Mouse (Mus musculus): ENCODE measurements around the gene Pitpnc1. TPM values are rescaled to one million over a fixed set of nuclear protein-coding genes. Genes with fewer than 3 reads are reported as not detected.

The Pitpnc1 gene
- polyA plus RNA-seq, 1 experiment from 2014 or later, result 26.8 TPM

DNA sequence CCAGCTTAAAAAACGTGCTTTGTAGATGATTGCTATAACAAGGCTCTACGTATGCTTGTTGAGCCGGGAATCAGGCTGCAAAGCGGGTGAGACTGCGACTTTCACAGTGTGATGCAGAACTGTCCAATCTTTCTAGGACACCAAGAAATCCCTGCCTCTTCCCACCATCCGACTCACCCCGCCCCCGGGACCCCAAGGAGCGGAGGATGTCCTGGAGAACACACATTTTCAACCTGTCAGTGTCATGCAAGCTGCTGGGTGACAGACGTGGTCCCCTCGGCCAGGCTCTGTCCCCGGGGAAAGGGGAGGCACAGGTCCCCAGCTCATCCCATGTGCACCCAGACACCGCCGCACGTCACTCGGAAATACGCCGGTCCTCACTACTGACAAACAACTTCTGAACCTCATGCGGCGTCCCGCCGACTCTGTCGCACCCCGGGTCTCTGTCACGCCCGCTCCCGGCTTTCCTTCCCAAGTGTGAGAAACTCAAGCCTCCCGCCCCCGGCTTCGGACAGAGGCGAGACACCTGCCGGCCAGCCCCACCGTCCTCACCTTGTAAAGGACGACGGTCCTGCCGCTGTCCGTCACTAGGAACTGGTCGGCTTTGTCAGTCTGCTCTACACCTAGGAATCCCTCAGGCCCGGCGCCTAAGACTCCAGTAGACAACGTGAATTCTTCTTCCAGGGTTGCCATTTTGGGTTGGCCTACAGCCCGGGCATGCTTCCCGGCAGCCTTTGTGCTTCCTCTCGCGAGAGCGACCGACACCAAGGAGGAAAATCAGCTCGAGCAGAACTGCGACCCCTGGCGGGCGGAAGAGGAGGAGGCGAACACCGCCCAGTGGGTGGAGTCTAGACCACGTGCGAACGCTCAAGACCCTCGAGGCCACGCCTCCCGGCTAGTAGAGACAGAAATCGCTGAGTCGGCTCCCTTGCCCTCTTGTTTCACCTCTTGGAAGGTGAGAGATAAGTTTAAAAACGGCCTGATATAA lies 281.6 kb downstream of the Pitpnc1 start, which contains the start of gene Nol11:
TSS of gene Nol11 (minus strand) at position 817 of the 988 bp plus-strand sequence.
- Histone ChIP-seq H3K27ac (ENCODE audit: low read depth, low read length) (peak within 1 kb of the TSS; percentile 31; the same call in 1 of the 2 replicates), H3K27me3 (ENCODE audit: control insufficient read depth, insufficient read depth, low read length) (no peaks in the 10 kb centered on the region), H3K9me3 (ENCODE audit: control insufficient read depth, low read length) (no peaks in the 10 kb centered on the region), H3K4me3 (ENCODE audit: low read depth, low read length) (peak within 1 kb of the TSS; percentile 80), H3K4me2 (replicated peaks; ENCODE audit: low read depth, low read length) (peak within 1 kb of the TSS; percentile 74), H3K36me3 (ENCODE audit: control insufficient read depth, insufficient read depth, low read length) (no peaks in the 10 kb centered on the region; the same call in 1 of the 2 replicates), H3K4me1 (replicated peaks; ENCODE audit: control insufficient read depth, insufficient read depth, low read length) (no peaks in the 10 kb centered on the region; the same call in 1 of the 2 replicates), H3K9ac (ENCODE audit: low read depth, low read length) (peak within 1 kb of the TSS; percentile 93)
- WGBS, result under 1% methylated on average over 62 of the region's 62 CpGs
- ATAC-seq (ENCODE audit: low FRiP score) (peak; percentile 95), DNase-seq (ENCODE audit: low spot score) (peak; percentile 100)

- peaks cover 8% of the 10 kb centered on the region for H3K36me3 ChIP-seq (ENCODE audit: control insufficient read depth, insufficient read depth, low read length)
- H3K9ac ChIP-seq (ENCODE audit: low read depth, low read length), result no peak overlapping the region
- H3K4me2 ChIP-seq (replicated peaks; ENCODE audit: low read depth, low read length), result no peak overlapping the region
- ATAC-seq (ENCODE audit: low FRiP score), result no peak
- no peak overlapping the region for H3K27ac ChIP-seq (ENCODE audit: low read depth, low read length)
- H3K27me3 ChIP-seq (ENCODE audit: control insufficient read depth, insufficient read depth, low read length), result no peaks in the 10 kb centered on the region
- WGBS, result 92% methylated on average over 8 of the region's 8 CpGs
- DNase-seq (ENCODE audit: low spot score), result no peak
- H3K9me3 ChIP-seq (ENCODE audit: control insufficient read depth, low read length), result no peaks in the 10 kb centered on the region
- H3K4me3 ChIP-seq (ENCODE audit: low read depth, low read length), result no peak overlapping the region
- no peaks in the 10 kb centered on the region; the same call in 1 of the 2 replicates for H3K4me1 ChIP-seq (replicated peaks; ENCODE audit: control insufficient read depth, insufficient read depth, low read length)
Measured at GRCm38 (mm10) chr11:107183777-107184176, 286.7 kb downstream of the Pitpnc1 start.

DNA sequence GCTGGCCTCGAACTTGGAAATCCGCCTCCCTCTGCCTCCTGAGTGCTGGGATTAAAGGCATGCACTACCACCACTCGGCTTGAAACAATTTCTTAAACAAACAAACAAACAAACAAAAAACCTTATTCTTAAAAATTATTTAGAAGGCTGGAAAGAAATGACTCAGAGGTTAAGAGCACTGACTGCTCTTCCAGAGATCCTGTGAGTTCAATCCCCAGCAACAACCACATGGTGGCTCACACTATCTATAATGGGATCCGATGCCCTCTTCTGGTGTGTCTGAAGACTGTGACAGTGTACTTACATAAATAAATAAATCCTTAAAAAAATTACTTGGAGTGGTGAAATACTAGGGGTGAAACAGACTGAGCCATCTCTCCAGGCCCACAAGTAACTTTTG lies 309.3 kb downstream of the Pitpnc1 start:
- Histone ChIP-seq H3K9ac (ENCODE audit: low read depth, low read length) (no peak overlapping the region), H3K4me3 (ENCODE audit: low read depth, low read length) (no peak overlapping the region), H3K27me3 (ENCODE audit: control insufficient read depth, insufficient read depth, low read length) (no peaks in the 10 kb centered on the region), H3K27ac (ENCODE audit: low read depth, low read length) (no peak overlapping the region), H3K4me1 (replicated peaks; ENCODE audit: control insufficient read depth, insufficient read depth, low read length) (no peaks in the 10 kb centered on the region), H3K36me3 (ENCODE audit: control insufficient read depth, insufficient read depth, low read length) (0 out of 2 replicates have a peak, but pooled peaks cover 4% of the 10 kb centered on the region), H3K4me2 (replicated peaks; ENCODE audit: low read depth, low read length) (no peak overlapping the region), H3K9me3 (ENCODE audit: control insufficient read depth, low read length) (no peaks in the 10 kb centered on the region)
- no peak for ATAC-seq (ENCODE audit: low FRiP score)
- 85% methylated on average over 4 of the region's 4 CpGs for WGBS
- no peak for DNase-seq (ENCODE audit: low spot score)

DNA sequence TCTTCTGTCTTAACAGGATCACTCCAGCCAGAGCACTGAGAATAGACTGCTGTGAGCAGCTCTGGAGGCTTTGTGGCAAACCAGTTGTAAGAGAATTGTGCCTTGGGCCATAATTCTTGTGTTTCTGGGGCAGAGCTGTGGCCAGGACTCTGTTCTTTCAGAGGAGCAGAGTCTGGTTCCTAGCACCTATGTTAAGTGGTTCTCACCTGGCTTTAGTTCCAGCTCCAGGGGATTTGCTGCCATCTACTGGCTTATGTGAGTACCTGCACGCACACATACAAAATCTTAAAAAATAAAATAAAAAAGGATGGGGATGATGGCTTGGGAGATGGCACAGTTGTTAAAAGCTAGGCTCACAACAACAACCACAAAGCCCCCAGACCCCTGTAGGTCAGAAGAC lies 311.5 kb downstream of the Pitpnc1 start:
- no peak for ATAC-seq (ENCODE audit: low FRiP score)
- peak; percentile 33 for DNase-seq (ENCODE audit: low spot score)
- Histone ChIP-seq H3K4me3 (ENCODE audit: low read depth, low read length) (no peak overlapping the region), H3K9ac (ENCODE audit: low read depth, low read length) (no peak overlapping the region), H3K4me1 (replicated peaks; ENCODE audit: control insufficient read depth, insufficient read depth, low read length) (no peaks in the 10 kb centered on the region), H3K36me3 (ENCODE audit: control insufficient read depth, insufficient read depth, low read length) (no peaks in the 10 kb centered on the region), H3K27ac (ENCODE audit: low read depth, low read length) (no peak overlapping the region), H3K9me3 (ENCODE audit: control insufficient read depth, low read length) (no peaks in the 10 kb centered on the region), H3K27me3 (ENCODE audit: control insufficient read depth, insufficient read depth, low read length) (no peaks in the 10 kb centered on the region), H3K4me2 (replicated peaks; ENCODE audit: low read depth, low read length) (no peak overlapping the region)
- WGBS, result 56% methylated on average over 1 of the region's 1 CpGs

Other genes starting within 250 kb of the Pitpnc1 start
- gene Psmd12, start 8.8 kb upstream of the Pitpnc1 start, polyA plus RNA-seq (2014; fragmentation: Nextera tagmentation; extraction: Ambion mirVana), result 224 and 230 TPM in 2 replicates
- 18.8 and 22.6 TPM in 2 replicates for gene Helz, start 77.2 kb upstream of the Pitpnc1 start, polyA plus RNA-seq (2014; fragmentation: Nextera tagmentation; extraction: Ambion mirVana)
- gene Cacng1, start 245.8 kb upstream of the Pitpnc1 start, polyA plus RNA-seq (2014; fragmentation: Nextera tagmentation; extraction: Ambion mirVana), result 0.36 and 0.43 TPM in 2 replicates

All from hindbrain, embryonic 11.5 days (tissue).